In genomic region chr2:26639083-26639482, GRCm38 (mm10) we compare ENCODE assay signal across 8 mouse cellular contexts. TPM values are rescaled to one million over a fixed set of nuclear protein-coding genes. Genes with fewer than 3 reads are reported as not detected.
A peak's percentile ranks its signal among the peaks of the same experiment; 100 is the strongest.
DNase-seq lines count a peak whose midpoint lies in the region; ATAC-seq and TF ChIP-seq lines count a peak whose summit lies in the region.

No protein-coding gene starts in this region.

- TF ChIP-seq EP300 in heart, postnatal 0 days (IDR thresholded peaks at IDR 0.05; ENCODE audit: low read depth): no peak

- H3K9me3 ChIP-seq in heart, postnatal 0 days (replicated peaks; ENCODE audit: control insufficient read depth, low read length): no peaks in the 10 kb centered on the region
- no peaks in the 10 kb centered on the region for H3K9me3 ChIP-seq in limb, embryonic 10.5 days (replicated peaks)
- no peaks in the 10 kb centered on the region for H3K9me3 ChIP-seq in midbrain, embryonic 10.5 days (replicated peaks)

- peak overlapping the region; percentile 73 for H3K4me2 ChIP-seq in heart, postnatal 0 days (ENCODE audit: low read depth, low read length)

- H3K4me3 ChIP-seq in left cerebral cortex, adult 2 months: peak overlapping the region; percentile 97
- H3K4me3 ChIP-seq in heart, postnatal 0 days (ENCODE audit: low read depth, low read length): peak overlapping the region; percentile 86
- H3K4me3 ChIP-seq in limb, embryonic 10.5 days: peak overlapping the region; percentile 79
- peak overlapping the region; percentile 97 for H3K4me3 ChIP-seq in midbrain, embryonic 10.5 days
- no peak overlapping the region for H3K4me3 ChIP-seq in thymus, adult 2 months (ENCODE audit: control insufficient read depth, insufficient read depth, low read length)

- 6% methylated on average over 8 of the region's 8 CpGs for whole genome bisulfite sequencing in heart, postnatal 0 days
- 10% methylated on average over 8 of the region's 8 CpGs for WGBS in limb, embryonic 10.5 days
- 10% methylated on average over 8 of the region's 8 CpGs for WGBS in midbrain, embryonic 10.5 days
- 2% methylated on average over 8 of the region's 8 CpGs for WGBS in thymus, adult 2 months

- H3K36me3 ChIP-seq in heart, postnatal 0 days (replicated peaks; ENCODE audit: control insufficient read depth, insufficient read depth, low read length): peaks cover 29% of the 10 kb centered on the region
- peaks cover 52% of the 10 kb centered on the region for H3K36me3 ChIP-seq in limb, embryonic 10.5 days
- peaks cover 49% of the 10 kb centered on the region for H3K36me3 ChIP-seq in midbrain, embryonic 10.5 days
- peaks cover 19% of the 10 kb centered on the region for H3K36me3 ChIP-seq in thymus, adult 2 months (ENCODE audit: control insufficient read depth, insufficient read depth, low read length)

- H3K27ac ChIP-seq in left cerebral cortex, adult 2 months: no peak overlapping the region
- no peak overlapping the region for H3K27ac ChIP-seq in heart, postnatal 0 days (ENCODE audit: low read depth)
- H3K27ac ChIP-seq in limb, embryonic 10.5 days: peak overlapping the region; percentile 97
- peak overlapping the region; percentile 99 for H3K27ac ChIP-seq in midbrain, embryonic 10.5 days (replicated peaks)
- no peak overlapping the region for H3K27ac ChIP-seq in thymus, adult 2 months (ENCODE audit: control insufficient read depth, insufficient read depth, low read length)

- H3K9ac ChIP-seq in heart, postnatal 0 days (replicated peaks; ENCODE audit: low read depth, low read length): peak overlapping the region; percentile 83; the same call in 1 of the 2 replicates

- TF ChIP-seq CTCF in left cerebral cortex, adult 2 months (IDR thresholded peaks at IDR 0.05): peak; percentile 26
- TF ChIP-seq CTCF in heart, postnatal 0 days (IDR thresholded peaks at IDR 0.05; ENCODE audit: low read depth): peak; percentile 59
- peak; percentile 49; the same call in 1 of the 2 replicates for TF ChIP-seq CTCF in thymus, adult 2 months (IDR thresholded peaks at IDR 0.05; ENCODE audit: borderline replicate concordance, control insufficient read depth, extremely low read depth, insufficient read depth, low read length, poor library complexity)

- no peak for TF ChIP-seq POLR2A in thymus, adult 2 months (IDR thresholded peaks at IDR 0.05; ENCODE audit: control insufficient read depth, extremely low read depth, insufficient read depth, low read length, poor library complexity)

- intact Hi-C loops in left cerebral cortex, adult 2 months (cut with DNase I): loop anchor here (5.0 kb wide), 1 partner anchor 192 kb away; the partner anchor contains the start of gene Sec16a

- no peak for DNase-seq in left cerebral cortex, adult 2 months (ENCODE audit: extremely low spot score in 1 of 2, low spot score in 2 of 2)
- no peak for DNase-seq in left cerebral cortex, adult 11 months (ENCODE audit: low spot score)
- peak; percentile 67 for DNase-seq in embryo, embryonic 10 days (ENCODE audit: low spot score)
- DNase-seq in heart, postnatal 0 days (ENCODE audit: low spot score): peak; percentile 44
- peak; percentile 56 for DNase-seq in limb, embryonic 10.5 days (ENCODE audit: low spot score)
- DNase-seq in midbrain, embryonic 10.5 days (ENCODE audit: low spot score): peak; percentile 40
- DNase-seq in thymus, adult 2 months: peak; percentile 73
- DNase-seq in cerebellum, adult 8-10 months: no peak

- H3K4me1 ChIP-seq in heart, postnatal 0 days (ENCODE audit: control insufficient read depth, insufficient read depth): peaks cover 15% of the 10 kb centered on the region
- peaks cover 45% of the 10 kb centered on the region for H3K4me1 ChIP-seq in limb, embryonic 10.5 days
- H3K4me1 ChIP-seq in midbrain, embryonic 10.5 days: peaks cover 39% of the 10 kb centered on the region
- H3K4me1 ChIP-seq in thymus, adult 2 months (replicated peaks; ENCODE audit: control insufficient read depth, insufficient read depth, low read length): peaks cover 5% of the 10 kb centered on the region; the same call in 1 of the 2 replicates

- no peaks in the 10 kb centered on the region for H3K27me3 ChIP-seq in heart, postnatal 0 days (ENCODE audit: control insufficient read depth, insufficient read depth, low read length)
- H3K27me3 ChIP-seq in limb, embryonic 10.5 days (ENCODE audit: low read depth, poor library complexity, severe bottlenecking): no peaks in the 10 kb centered on the region
- no peaks in the 10 kb centered on the region for H3K27me3 ChIP-seq in midbrain, embryonic 10.5 days (ENCODE audit: low read depth, poor library complexity, severe bottlenecking)
- no peaks in the 10 kb centered on the region for H3K27me3 ChIP-seq in thymus, adult 2 months (ENCODE audit: control insufficient read depth, insufficient read depth, low read length)

- ATAC-seq in heart, postnatal 0 days (ENCODE audit: insufficient read depth, low read depth): peak; percentile 33; the same call in 1 of the 2 replicates

RNA-seq across cellular contexts. Expression of gene Fam69b, which starts 10.8 kb away (rescaled TPM):
- total RNA-seq in left cerebral cortex, adult 2 months (2021): 10 to 100 TPM; 72.4 to 78.9 TPM
- total RNA-seq in heart, postnatal 0 days (2014; rRNA removed; ENCODE audit: low replicate concordance): 16.5 and 23.2 TPM in 2 replicates
- 7.7 and 9.7 TPM in 2 replicates for polyA plus RNA-seq in heart, postnatal 0 days (2015; fragmentation: Nextera tagmentation; extraction: Ambion mirVana)
- 31.3 and 43.3 TPM in 2 replicates for polyA plus RNA-seq in limb, embryonic 10.5 days (2016; fragmentation: Nextera tagmentation; extraction: Ambion mirVana)
- polyA plus RNA-seq in midbrain, embryonic 10.5 days (2016; fragmentation: Nextera tagmentation; extraction: Ambion mirVana): 36.4 and 51.4 TPM in 2 replicates
- 14.8 and 15.6 TPM in 2 replicates for polyA plus RNA-seq in thymus, adult 2 months (2012; rRNA removed)

RNA-seq across cellular contexts. Expression of gene Lcn4, which starts 32.0 kb away (rescaled TPM):
- total RNA-seq in left cerebral cortex, adult 2 months (2021): not detected
- not detected in 2 replicates for total RNA-seq in heart, postnatal 0 days (2014; rRNA removed; ENCODE audit: low replicate concordance)
- not detected in 2 replicates for polyA plus RNA-seq in heart, postnatal 0 days (2015; fragmentation: Nextera tagmentation; extraction: Ambion mirVana)
- polyA plus RNA-seq in limb, embryonic 10.5 days (2016; fragmentation: Nextera tagmentation; extraction: Ambion mirVana): not detected in 2 replicates
- not detected in 2 replicates for polyA plus RNA-seq in midbrain, embryonic 10.5 days (2016; fragmentation: Nextera tagmentation; extraction: Ambion mirVana)
- 0.85 and 1.3 TPM in 2 replicates for polyA plus RNA-seq in thymus, adult 2 months (2012; rRNA removed)

RNA-seq across cellular contexts. Expression of gene Agpat2, which starts 34.9 kb away (rescaled TPM):
- total RNA-seq in left cerebral cortex, adult 2 months (2021): 1 to 10 TPM; 1.3 to 1.8 TPM
- total RNA-seq in heart, postnatal 0 days (2014; rRNA removed; ENCODE audit: low replicate concordance): 41.0 and 49.3 TPM in 2 replicates
- polyA plus RNA-seq in heart, postnatal 0 days (2015; fragmentation: Nextera tagmentation; extraction: Ambion mirVana): 23.9 and 24.1 TPM in 2 replicates
- 13.2 and 14.5 TPM in 2 replicates for polyA plus RNA-seq in limb, embryonic 10.5 days (2016; fragmentation: Nextera tagmentation; extraction: Ambion mirVana)
- polyA plus RNA-seq in midbrain, embryonic 10.5 days (2016; fragmentation: Nextera tagmentation; extraction: Ambion mirVana): 9.0 and 10.6 TPM in 2 replicates
- polyA plus RNA-seq in thymus, adult 2 months (2012; rRNA removed): 89.3 and 137 TPM in 2 replicates

RNA-seq across cellular contexts. Expression of gene Gm20532, which starts 52.6 kb away (rescaled TPM):
- total RNA-seq in left cerebral cortex, adult 2 months (2021): not detected
- total RNA-seq in heart, postnatal 0 days (2014; rRNA removed; ENCODE audit: low replicate concordance): not detected in 2 replicates
- polyA plus RNA-seq in heart, postnatal 0 days (2015; fragmentation: Nextera tagmentation; extraction: Ambion mirVana): not detected in 2 replicates
- polyA plus RNA-seq in limb, embryonic 10.5 days (2016; fragmentation: Nextera tagmentation; extraction: Ambion mirVana): not detected in 2 replicates
- polyA plus RNA-seq in midbrain, embryonic 10.5 days (2016; fragmentation: Nextera tagmentation; extraction: Ambion mirVana): not detected in 2 replicates
- not detected in 2 replicates for polyA plus RNA-seq in thymus, adult 2 months (2012; rRNA removed)

RNA-seq across cellular contexts. Expression of gene Egfl7, which starts 59.3 kb away (rescaled TPM):
- total RNA-seq in left cerebral cortex, adult 2 months (2021): 10 to 100 TPM; 62.4 to 67.4 TPM
- total RNA-seq in heart, postnatal 0 days (2014; rRNA removed; ENCODE audit: low replicate concordance): 375 and 401 TPM in 2 replicates
- polyA plus RNA-seq in heart, postnatal 0 days (2015; fragmentation: Nextera tagmentation; extraction: Ambion mirVana): 158 and 159 TPM in 2 replicates
- 96.5 and 97.2 TPM in 2 replicates for polyA plus RNA-seq in limb, embryonic 10.5 days (2016; fragmentation: Nextera tagmentation; extraction: Ambion mirVana)
- 68.5 and 85.7 TPM in 2 replicates for polyA plus RNA-seq in midbrain, embryonic 10.5 days (2016; fragmentation: Nextera tagmentation; extraction: Ambion mirVana)
- polyA plus RNA-seq in thymus, adult 2 months (2012; rRNA removed): 63.9 and 105 TPM in 2 replicates

Comparison
In these comparisons a context has a peak if more than half of its experiments do, and no peak if none do; other contexts are left out.
1. DNase-seq: peak in embryo, embryonic 10 days (single experiment), heart, postnatal 0 days (single experiment), limb, embryonic 10.5 days (single experiment), midbrain, embryonic 10.5 days (single experiment) and thymus, adult 2 months (single experiment); none in left cerebral cortex, adult 2 months (0 of 2), left cerebral cortex, adult 11 months (single experiment) and cerebellum, adult 8-10 months (single experiment).
2. H3K27ac ChIP-seq: peak in limb, embryonic 10.5 days (single experiment) and midbrain, embryonic 10.5 days (single experiment); none in left cerebral cortex, adult 2 months (single experiment), heart, postnatal 0 days (single experiment) and thymus, adult 2 months (single experiment).
3. Peak in every context shown above with its lines, with median percentiles within 50 percentile points of each other: CTCF ChIP-seq.